Mouse (Mus musculus) forebrain, postnatal 0 days (tissue): ENCODE data around the gene 1600002K03Rik. TPM values are rescaled to one million over a fixed set of nuclear protein-coding genes. Genes with fewer than 3 reads are reported as not detected.

Experiments
- ATAC-seq: fragments of 200-750 bp; cut with Nextera tagmentation; 2 replicates; pipeline ENCODE4 v1.8.0; 2017; ENCODE audit warnings: mild to moderate bottlenecking, moderate library complexity
- DNase-seq: peaks from one replicate; pipeline ENCODE4 v3.0.0-alpha.2; 2015
- H3K27ac ChIP-seq: fragments of 300-500 bp; sonication (generic); 2 replicates; pipeline ENCODE4 v1.5.1; 2014; ENCODE audit warnings: low read depth, mild to moderate bottlenecking, antibody characterized with exemption, low read length, moderate library complexity, mixed read lengths
- H3K27me3 ChIP-seq: fragments of 300-500 bp; sonication (generic); 2 replicates; pipeline ENCODE4 v1.6.1; 2014; ENCODE audit warnings: mild to moderate bottlenecking, low read length, mixed read lengths; ENCODE audit not compliant: insufficient read depth
- H3K36me3 ChIP-seq: fragments of 300-500 bp; sonication (generic); 2 replicates; pipeline ENCODE4 v1.6.1; 2014; ENCODE audit warnings: mild to moderate bottlenecking, moderate library complexity; ENCODE audit not compliant: insufficient read depth
- H3K4me1 ChIP-seq: fragments of 300-500 bp; sonication (generic); 2 replicates; pipeline ENCODE4 v1.6.1; 2014; ENCODE audit warnings: antibody characterized with exemption; ENCODE audit not compliant: insufficient read depth
- H3K4me2 ChIP-seq: fragments of 300-500 bp; sonication (generic); 2 replicates; pipeline ENCODE4 v1.6.1; 2014; ENCODE audit warnings: low read depth, mild to moderate bottlenecking, moderate library complexity
- H3K4me3 ChIP-seq: fragments of 300-500 bp; sonication (generic); 2 replicates; pipeline ENCODE4 v1.5.1; 2014; ENCODE audit warnings: low read depth, low read length, mixed read lengths
- H3K9ac ChIP-seq: fragments of 300-500 bp; sonication (generic); 2 replicates; pipeline ENCODE4 v1.6.1; 2014; ENCODE audit warnings: mild to moderate bottlenecking
- H3K9me3 ChIP-seq: fragments of 300-500 bp; sonication (generic); 2 replicates; pipeline ENCODE4 v1.6.1; 2016; ENCODE audit warnings: low read length
- CTCF ChIP-seq: sonication (generic); IDR thresholded peaks from 2 replicates; pipeline ENCODE4 v1.5.1; 2016; ENCODE audit warnings: antibody characterized with exemption, control low read depth, low read depth
- WGBS: fragments of 180-500 bp; shearing (Covaris S2); extraction: QIAGEN DNeasy Blood & Tissue Kit; methylation state at CpG from one replicate; pipeline ENCODE4 v1.1.7; 2014; 5-methylcytosine and 5-hydroxymethylcytosine counted together
- polyA plus RNA-seq: library from polyadenylated mRNA; unstranded; fragments of >200 nt; fragmentation: Nextera tagmentation; extraction: Ambion mirVana; gene quantifications from 2 replicates; pipeline ENCODE4 v1.2.1, GENCODE M21; 2015
- total RNA-seq: library from RNA; depleted of rRNA; stranded (reverse); fragments of >200 nt; gene quantifications from 2 replicates; pipeline ENCODE4 v1.2.3, GENCODE M21; 2014

The 1600002K03Rik gene
- total and polyA plus RNA-seq, 2 experiments from 2014 or later = 5.0 TPM

DNA sequence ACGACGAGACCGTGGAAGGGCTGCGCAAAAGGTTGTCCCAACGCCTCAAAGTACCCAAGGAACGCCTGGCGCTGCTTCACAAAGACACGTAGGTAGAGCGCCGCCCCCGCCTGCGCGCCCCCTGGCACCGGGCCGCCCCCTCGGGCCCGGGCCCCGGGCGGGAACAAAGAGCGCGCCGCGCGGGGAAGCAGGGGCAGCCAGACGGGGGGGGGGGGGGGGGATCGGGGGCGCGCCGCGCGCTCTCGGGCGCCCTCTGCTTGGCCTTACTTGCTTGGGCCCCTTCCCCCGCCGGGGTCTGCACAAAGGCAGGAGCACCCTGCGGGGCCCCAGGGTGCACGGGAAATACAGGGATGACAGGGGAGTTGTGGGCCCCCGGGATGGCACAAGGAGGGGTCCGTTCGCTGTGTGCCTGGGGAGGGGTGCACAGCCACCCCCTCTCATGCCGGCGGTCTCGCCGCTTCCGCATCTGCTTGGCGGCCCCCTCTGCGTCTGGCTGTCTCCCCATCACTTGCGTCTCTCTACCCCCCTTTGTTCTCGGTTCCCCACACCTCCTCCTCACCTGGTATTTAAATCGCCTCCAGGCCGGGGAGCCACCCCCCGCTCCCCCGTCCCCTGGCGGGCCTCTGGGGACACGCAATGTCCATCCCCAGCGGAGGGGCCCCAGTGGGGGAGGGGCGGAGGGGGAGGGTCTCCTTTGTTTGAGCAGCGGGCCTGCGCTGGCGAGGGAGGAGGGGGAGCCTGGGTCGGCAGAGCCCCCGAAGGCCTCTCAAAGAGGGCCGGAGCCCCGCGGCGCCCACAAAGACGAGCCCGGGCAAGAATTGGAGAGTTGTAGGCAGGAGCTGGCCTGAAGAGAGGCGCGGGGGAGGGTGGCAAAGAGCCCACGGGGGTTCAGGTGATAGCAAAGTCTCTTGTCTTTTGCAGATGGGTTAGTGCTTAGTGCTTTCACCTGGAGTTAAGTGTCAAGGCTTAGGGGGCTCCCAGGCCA lies 22.2 kb upstream of the 1600002K03Rik start:
- ATAC-seq = peak; percentile 15; the same call in 1 of the 2 replicates

DNA sequence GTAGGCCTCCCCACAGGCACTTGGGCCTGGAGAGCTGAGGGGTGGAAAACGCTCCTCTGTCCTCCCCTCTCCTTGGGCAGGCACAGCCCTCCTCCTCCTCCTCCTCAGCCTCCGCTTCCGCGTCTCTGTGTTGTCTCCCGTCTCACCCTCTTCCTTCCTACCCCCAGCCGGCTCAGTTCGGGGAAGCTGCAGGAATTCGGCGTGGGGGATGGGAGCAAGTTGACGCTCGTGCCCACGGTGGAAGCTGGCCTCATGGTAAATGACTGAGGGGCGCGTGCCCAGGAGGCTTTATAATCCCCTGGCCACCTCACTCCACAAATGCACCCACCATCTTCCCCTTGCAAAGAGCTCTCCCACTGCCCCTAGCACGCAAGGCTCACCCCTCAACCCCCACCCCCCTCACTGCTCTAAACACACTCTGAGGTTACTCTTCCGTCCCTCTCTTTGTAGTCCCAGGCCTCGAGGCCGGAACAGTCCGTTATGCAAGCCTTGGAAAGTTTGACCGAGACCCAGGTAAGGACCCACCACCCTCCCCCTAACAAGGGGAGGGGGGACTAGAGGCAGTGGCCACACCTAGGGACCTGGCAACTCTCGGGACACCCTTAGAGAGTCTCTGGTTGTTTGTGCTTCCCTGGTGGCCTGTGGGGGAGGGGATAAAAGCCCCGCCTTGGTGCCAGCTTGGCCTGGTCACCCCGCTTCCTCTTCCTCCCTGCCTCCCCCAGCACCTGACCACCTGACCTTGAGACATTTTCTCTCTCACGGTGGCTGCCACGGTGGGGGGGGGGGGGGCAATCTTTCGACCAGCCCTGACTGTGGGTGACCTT lies 21.3 kb upstream of the 1600002K03Rik start:
- Histone ChIP-seq H3K27me3 (no peaks in the 10 kb centered on the region), H3K4me1 (peaks cover 18% of the 10 kb centered on the region), H3K4me3 (peak overlapping the region; percentile 98), H3K27ac (peak overlapping the region; percentile 100), H3K9me3 (no peaks in the 10 kb centered on the region), H3K36me3 (peaks cover 38% of the 10 kb centered on the region), H3K9ac (peak overlapping the region; percentile 100), H3K4me2 (peak overlapping the region; percentile 95)
- no peak for ATAC-seq
- peak; percentile 73 for DNase-seq
- under 1% methylated on average over 21 of the region's 26 CpGs for WGBS
- TF ChIP-seq CTCF = no peak

More for the DNA sequence above, 22.2 kb upstream of the 1600002K03Rik start:
- Histone ChIP-seq H3K27ac (peak overlapping the region; percentile 100), H3K27me3 (no peaks in the 10 kb centered on the region), H3K4me2 (peak overlapping the region; percentile 95), H3K4me3 (peak overlapping the region; percentile 98), H3K36me3 (peaks cover 29% of the 10 kb centered on the region), H3K4me1 (peaks cover 18% of the 10 kb centered on the region), H3K9ac (peak overlapping the region; percentile 100), H3K9me3 (no peaks in the 10 kb centered on the region)
- WGBS = under 1% methylated on average over 53 of the region's 71 CpGs
- peak; percentile 90 for DNase-seq
- no peak for TF ChIP-seq CTCF

DNA sequence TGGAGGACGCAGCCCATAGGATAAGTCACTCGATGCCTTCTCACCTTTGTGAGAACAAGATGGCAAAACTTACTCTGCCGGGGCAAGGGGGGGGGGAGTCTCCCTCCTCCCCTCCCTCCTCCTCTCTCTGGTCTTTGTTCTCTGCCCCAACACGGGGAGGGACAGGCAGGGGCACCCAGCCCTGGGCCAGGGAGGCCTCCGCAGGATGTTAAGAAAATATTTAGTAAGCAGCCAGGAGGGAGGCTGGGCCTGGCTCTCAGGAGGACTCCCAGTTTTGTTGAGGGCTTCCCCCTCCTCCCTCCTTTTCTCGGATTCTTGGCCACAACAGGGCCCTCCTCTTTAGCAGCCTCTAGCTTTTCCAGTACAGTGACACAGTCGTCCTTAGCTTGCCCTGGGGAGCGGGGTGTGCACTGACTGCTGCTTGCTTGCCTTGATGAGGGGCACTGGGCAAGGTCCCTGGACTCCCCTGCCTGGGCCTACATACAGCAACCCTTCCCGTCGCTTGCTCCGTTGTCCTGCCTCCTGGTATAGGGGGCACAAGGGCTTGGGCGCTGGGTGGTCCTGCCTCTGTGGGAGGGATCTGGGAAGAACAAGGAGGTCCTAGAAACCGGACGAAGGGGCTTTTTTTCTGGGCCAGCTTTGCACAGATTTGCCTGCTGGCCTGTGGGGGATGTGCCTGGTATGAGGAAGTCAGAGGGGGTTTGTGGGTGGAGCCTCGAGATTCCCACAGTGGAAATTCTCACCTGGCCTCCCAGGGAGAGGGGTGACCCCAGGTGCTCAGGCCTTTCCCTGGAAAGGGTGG lies 20.5 kb upstream of the 1600002K03Rik start:
- no peaks in the 10 kb centered on the region for H3K9me3 ChIP-seq
- peak; percentile 47 for DNase-seq
- peak overlapping the region; percentile 100 for H3K27ac ChIP-seq
- no peak for ATAC-seq
- H3K4me1 ChIP-seq = peaks cover 18% of the 10 kb centered on the region
- peak overlapping the region; percentile 100 for H3K9ac ChIP-seq
- TF ChIP-seq CTCF = no peak
- H3K36me3 ChIP-seq = peaks cover 46% of the 10 kb centered on the region
- H3K27me3 ChIP-seq = no peaks in the 10 kb centered on the region
- H3K4me3 ChIP-seq = peak overlapping the region; percentile 98
- 4% methylated on average over 15 of the region's 15 CpGs for WGBS
- peak overlapping the region; percentile 95 for H3K4me2 ChIP-seq

- Histone ChIP-seq H3K4me3 (peak overlapping the region; percentile 98), H3K36me3 (peaks cover 50% of the 10 kb centered on the region), H3K9me3 (no peaks in the 10 kb centered on the region), H3K4me1 (peaks cover 18% of the 10 kb centered on the region), H3K9ac (peak overlapping the region; percentile 100), H3K27me3 (no peaks in the 10 kb centered on the region), H3K4me2 (peak overlapping the region; percentile 95), H3K27ac (peak overlapping the region; percentile 100)
- DNase-seq = no peak
- TF ChIP-seq CTCF = no peak
- ATAC-seq = no peak
- 31% methylated on average over 3 of the region's 3 CpGs for WGBS
Measured at GRCm38 (mm10) chr10:80152873-80153260, 19.9 kb upstream of the 1600002K03Rik start.

GRCm38 (mm10) chr10:80153713-80154112 lies 19.0 kb upstream of the 1600002K03Rik start:
- DNase-seq (no peak), ATAC-seq (no peak)
- peak overlapping the region; percentile 100; the same call in 1 of the 2 replicates for H3K27ac ChIP-seq
- H3K4me3 ChIP-seq = no peak overlapping the region
- peak overlapping the region; percentile 95; the same call in 1 of the 2 replicates for H3K4me2 ChIP-seq
- H3K27me3 ChIP-seq = no peaks in the 10 kb centered on the region
- TF ChIP-seq CTCF = no peak
- whole genome bisulfite sequencing = 90% methylated on average over 19 of the region's 19 CpGs
- H3K36me3 ChIP-seq = peaks cover 50% of the 10 kb centered on the region
- H3K4me1 ChIP-seq = peaks cover 18% of the 10 kb centered on the region
- H3K9me3 ChIP-seq = no peaks in the 10 kb centered on the region
- H3K9ac ChIP-seq = peak overlapping the region; percentile 100; the same call in 1 of the 2 replicates

DNA sequence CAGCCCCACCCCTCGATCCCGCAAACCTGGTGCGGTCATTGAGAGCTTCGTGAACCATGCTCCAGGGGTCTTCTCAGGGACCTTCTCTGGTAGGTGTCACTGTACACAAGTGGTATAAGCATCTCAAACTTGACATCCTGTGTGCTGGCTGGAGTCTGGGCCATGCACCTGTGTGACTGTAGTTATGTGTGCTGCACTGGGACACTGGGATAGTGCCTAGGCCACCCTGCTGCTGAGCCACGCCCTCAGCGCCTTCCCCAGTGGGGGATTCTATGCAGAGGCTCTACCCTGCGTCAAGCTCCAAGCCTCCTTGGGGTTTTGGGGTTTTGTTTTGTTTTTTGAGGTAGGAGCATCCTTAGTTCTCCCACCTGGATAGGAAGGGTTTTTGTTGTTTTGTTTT lies 18.4 kb upstream of the 1600002K03Rik start:
- no peaks in the 10 kb centered on the region for H3K9me3 ChIP-seq
- 0 out of 2 replicates have a peak overlapping the region, but pooled peaks have one; percentile 1 for H3K27ac ChIP-seq
- no peak for DNase-seq
- TF ChIP-seq CTCF = no peak
- no peak overlapping the region for H3K9ac ChIP-seq
- no peaks in the 10 kb centered on the region for H3K27me3 ChIP-seq
- H3K4me2 ChIP-seq = no peak overlapping the region
- no peak for ATAC-seq
- whole genome bisulfite sequencing = 82% methylated on average over 7 of the region's 7 CpGs
- H3K4me3 ChIP-seq = no peak overlapping the region
- H3K36me3 ChIP-seq = peaks cover 50% of the 10 kb centered on the region
- peaks cover 18% of the 10 kb centered on the region for H3K4me1 ChIP-seq
